Mouse (Mus musculus) testis, adult 2 months (tissue): ENCODE results near the gene Tmem216.
A peak's percentile ranks its signal among the peaks of the same experiment; 100 is the strongest.

Source experiments
- CTCF ChIP-seq: fragments of 200-500 bp; IDR thresholded peaks from 2 replicates; pipeline ENCODE4 v1.5.1; 2012; ENCODE audit warnings: low read depth, mild to moderate bottlenecking, inconsistent platforms, low read length, moderate library complexity; ENCODE audit not compliant: control insufficient read depth, insufficient read depth, insufficient replicate concordance
- POLR2A ChIP-seq: fragments of 200-500 bp; IDR thresholded peaks from 2 replicates; pipeline ENCODE4 v1.6.1; 2012; ENCODE audit warnings: low read depth, mild to moderate bottlenecking, inconsistent platforms, low read length, moderate library complexity; ENCODE audit not compliant: control insufficient read depth

- TF ChIP-seq CTCF = no peak
- peak; percentile 62; the same call in 1 of the 2 replicates for TF ChIP-seq POLR2A
These were observed 30.7 kb downstream of the Tmem216 start, which contains the start of gene Cpsf7 for GRCm38 (mm10) chr19:10525106-10525901.
